Mouse (Mus musculus) liver, adult 2 months (tissue): ENCODE data around the gene Col2a1.

ENCODE experiments used
- CTCF ChIP-seq: fragments of 200-500 bp; IDR thresholded peaks from 2 replicates; pipeline ENCODE4 v1.5.1; 2011; ENCODE audit warnings: low read depth, low read length, control low read depth
- POLR2A ChIP-seq: fragments of 200-500 bp; IDR thresholded peaks from 2 replicates; pipeline ENCODE4 v1.6.1; 2011; ENCODE audit warnings: low read length, control low read depth; ENCODE audit not compliant: insufficient read depth; ENCODE audit errors: extremely low read depth

DNA sequence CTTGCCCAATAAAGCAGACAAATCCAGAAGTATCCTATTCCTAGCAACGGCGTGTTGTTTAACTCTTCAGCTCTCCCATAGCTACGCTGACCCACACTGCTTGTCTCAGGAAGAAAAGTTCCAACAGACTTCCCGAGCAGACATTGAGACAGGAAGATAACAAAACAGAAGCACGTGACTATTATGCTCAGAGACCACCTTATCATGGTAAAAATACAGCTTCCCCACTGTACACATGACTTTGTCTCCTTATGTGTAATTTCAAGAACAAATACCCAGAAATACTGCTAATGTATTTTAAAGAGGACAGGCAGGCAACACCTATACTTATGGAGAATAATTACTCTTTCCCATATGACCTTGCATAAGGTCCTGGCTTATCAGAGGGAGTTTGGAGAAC is 47.2 kb upstream of the Col2a1 start:
- TF ChIP-seq CTCF (no peak), POLR2A (no peak)
